Mouse (Mus musculus) embryonic facial prominence, embryonic 13.5 days (tissue): ENCODE measurements at regions not wholly inside any gene's neighbourhood (a gene's known extent, or its start where the extent isn't known, plus 50 kb on each side); places are given as distances from the start of the nearest gene placed in this dataset.

Experiments used
- ATAC-seq: fragments of 200-750 bp; cut with Nextera tagmentation; 2 replicates; pipeline ENCODE4 v1.8.0; 2017; ENCODE audit warnings: low read depth; ENCODE audit not compliant: insufficient number of reproducible peaks, insufficient read depth, low FRiP score, low TSS enrichment
- H3K27ac ChIP-seq: fragments of 300-500 bp; sonication (generic); 2 replicates; pipeline ENCODE4 v1.5.1; 2015; ENCODE audit warnings: moderate library complexity, mild to moderate bottlenecking, inconsistent platforms
- H3K27me3 ChIP-seq: fragments of 300-500 bp; sonication (generic); 2 replicates; pipeline ENCODE4 v1.6.1; 2015; ENCODE audit warnings: mild to moderate bottlenecking, inconsistent platforms
- H3K36me3 ChIP-seq: fragments of 300-500 bp; sonication (generic); 2 replicates; pipeline ENCODE4 v1.6.1; 2015; ENCODE audit warnings: mild to moderate bottlenecking, inconsistent platforms
- H3K4me1 ChIP-seq: fragments of 300-500 bp; sonication (generic); 2 replicates; pipeline ENCODE4 v1.6.1; 2015; ENCODE audit warnings: inconsistent platforms
- H3K4me2 ChIP-seq: fragments of 300-500 bp; sonication (generic); 2 replicates; pipeline ENCODE4 v1.6.1; 2015; ENCODE audit warnings: moderate library complexity, mild to moderate bottlenecking, inconsistent platforms
- H3K4me3 ChIP-seq: fragments of 300-500 bp; sonication (generic); 2 replicates; pipeline ENCODE4 v1.5.1; 2015; ENCODE audit warnings: mild to moderate bottlenecking, inconsistent platforms
- H3K9ac ChIP-seq: fragments of 300-500 bp; sonication (generic); 2 replicates; pipeline ENCODE4 v1.6.1; 2015; ENCODE audit warnings: mild to moderate bottlenecking, inconsistent platforms
- H3K9me3 ChIP-seq: fragments of 300-500 bp; sonication (generic); 2 replicates; pipeline ENCODE4 v1.6.1; 2016; ENCODE audit warnings: inconsistent platforms
- WGBS: fragments of 180-500 bp; shearing (Covaris S2); methylation state at CpG from one replicate; pipeline ENCODE4 v1.1.7; 2015; ENCODE audit warnings: mixed read lengths; 5-methylcytosine and 5-hydroxymethylcytosine counted together

DNA sequence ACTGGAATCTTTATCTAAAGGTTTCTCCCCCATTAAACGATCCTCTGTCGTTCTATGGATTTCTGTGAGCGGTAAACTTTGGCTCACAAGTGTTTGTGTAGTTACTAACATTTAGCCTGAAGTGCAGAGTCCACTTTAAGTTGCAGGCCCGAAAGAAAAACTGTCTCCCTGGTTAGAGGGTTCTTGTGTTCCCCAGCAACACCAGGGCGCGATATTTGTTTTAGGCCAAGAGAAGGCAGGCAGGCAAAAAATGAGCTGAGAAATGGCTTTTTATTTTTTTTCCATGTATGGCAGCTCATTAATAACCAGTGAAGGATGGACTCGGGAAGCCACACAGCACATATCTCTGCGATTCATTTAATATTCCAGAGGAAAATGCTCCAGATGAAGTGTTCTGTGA is 357.4 kb upstream of the Nfe2l3 start:
- H3K4me3 ChIP-seq, result no peak overlapping the region
- H3K27me3 ChIP-seq, result no peaks in the 10 kb centered on the region
- peaks cover 52% of the 10 kb centered on the region for H3K4me1 ChIP-seq
- no peaks in the 10 kb centered on the region for H3K9me3 ChIP-seq
- no peaks in the 10 kb centered on the region for H3K36me3 ChIP-seq
- peak overlapping the region; percentile 93 for H3K27ac ChIP-seq
- no peak overlapping the region for H3K9ac ChIP-seq
- no peak for ATAC-seq
- H3K4me2 ChIP-seq, result no peak overlapping the region
- 85% methylated on average over 8 of the region's 8 CpGs for WGBS

DNA sequence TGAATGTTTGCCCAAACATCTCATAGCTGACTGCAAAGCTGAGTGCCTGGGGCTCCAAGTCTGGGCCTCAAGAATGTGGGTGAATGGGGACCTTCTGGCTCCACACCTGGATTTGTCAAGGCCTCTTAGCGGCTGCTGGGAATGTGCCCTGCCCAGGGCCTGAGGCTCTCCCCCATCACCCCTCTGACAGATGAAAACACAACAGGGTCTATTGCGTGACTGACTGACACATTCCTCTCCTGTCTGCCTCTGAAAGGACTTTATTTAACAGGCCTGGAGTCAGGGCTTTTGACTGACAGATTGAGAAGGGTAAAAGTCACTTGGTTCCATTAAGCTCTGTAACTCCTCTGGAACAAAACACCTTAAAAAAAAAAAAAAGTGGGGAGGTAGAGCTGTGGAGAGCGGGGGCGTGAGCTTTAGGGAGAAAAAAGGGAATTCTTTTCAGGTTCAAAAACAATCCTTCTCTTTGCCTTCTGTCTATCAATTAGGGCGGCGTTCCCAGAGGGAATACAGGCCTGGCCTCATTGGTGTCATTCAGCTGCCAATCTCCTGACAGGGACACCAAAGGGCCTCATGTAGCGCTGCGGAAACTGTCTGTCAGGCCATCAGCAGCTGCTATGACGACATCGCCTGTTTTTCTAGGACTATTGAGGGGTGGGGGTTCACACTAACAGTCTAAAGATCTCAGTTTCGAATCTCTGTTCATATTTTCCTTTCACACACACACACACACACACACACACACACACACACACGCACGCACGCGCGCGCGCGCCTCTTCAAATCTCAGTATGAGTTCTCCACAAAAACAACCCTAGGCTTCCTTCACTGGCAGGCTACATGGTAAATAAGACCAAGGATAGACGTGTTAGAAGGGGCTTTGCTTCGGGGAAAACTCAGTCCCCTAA is 355.4 kb upstream of the Nfe2l3 start:
- peak; percentile 91 for ATAC-seq
- H3K4me3 ChIP-seq, result no peak overlapping the region

DNA sequence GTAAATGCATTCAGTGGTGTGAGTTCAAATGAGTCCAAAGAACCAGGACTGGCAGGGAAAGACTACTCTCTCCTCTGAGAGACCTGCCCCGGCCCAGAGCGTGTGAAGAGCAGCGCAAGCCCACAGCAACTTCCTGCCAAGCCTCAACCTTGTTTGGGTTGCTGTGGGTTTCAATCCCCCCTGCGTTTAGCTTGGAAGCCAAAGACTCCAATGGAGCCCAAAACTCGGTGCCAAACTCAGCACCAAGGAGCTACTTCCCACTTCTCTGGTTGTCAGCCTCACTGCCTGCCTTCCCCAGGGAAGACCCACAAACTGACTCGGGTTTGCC is 354.7 kb upstream of the Nfe2l3 start:
- ATAC-seq, result no peak
- 50% methylated on average over 6 of the region's 6 CpGs for WGBS
- no peak overlapping the region for H3K4me2 ChIP-seq

More for the DNA sequence above, 355.4 kb upstream of the Nfe2l3 start:
- Histone ChIP-seq H3K27me3 (no peaks in the 10 kb centered on the region), H3K27ac (peak overlapping the region; percentile 93), H3K4me1 (peaks cover 45% of the 10 kb centered on the region), H3K4me2 (no peak overlapping the region; the same call in 1 of the 2 replicates), H3K9ac (no peak overlapping the region), H3K9me3 (no peaks in the 10 kb centered on the region), H3K36me3 (no peaks in the 10 kb centered on the region)
- WGBS, result 41% methylated on average over 21 of the region's 21 CpGs

DNA sequence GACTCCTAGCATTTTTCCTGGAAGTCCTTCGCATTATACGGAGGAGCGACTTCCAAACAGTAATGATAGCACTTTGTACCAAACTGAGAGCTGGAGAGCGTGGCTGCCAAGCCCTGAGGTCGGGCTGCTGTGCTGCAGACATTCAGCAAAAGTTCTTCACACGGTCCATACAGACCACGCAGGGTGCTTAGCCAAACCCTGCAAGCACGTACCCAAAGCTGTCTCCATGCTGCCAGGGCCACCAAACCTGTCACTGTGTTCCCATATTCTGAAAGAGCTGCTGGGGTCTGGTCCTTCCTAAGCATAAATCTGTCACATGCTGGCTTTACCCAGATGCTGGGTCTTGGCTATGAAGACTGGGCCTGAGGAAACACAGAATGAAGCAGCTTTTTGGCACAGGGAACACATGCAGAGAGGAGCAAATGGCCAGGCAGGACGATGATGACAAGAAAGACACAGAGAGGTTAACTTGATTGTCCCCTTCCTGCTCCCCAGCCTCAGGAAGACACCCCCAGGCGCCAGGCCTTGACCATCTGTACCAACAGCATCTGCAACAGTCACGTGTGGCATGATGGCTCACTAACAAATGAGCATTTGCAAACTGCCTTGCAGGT is 354.0 kb upstream of the Nfe2l3 start:
- peak overlapping the region; percentile 93 for H3K27ac ChIP-seq
- no peak overlapping the region for H3K4me2 ChIP-seq
- WGBS, result 67% methylated on average over 11 of the region's 11 CpGs
- no peak overlapping the region for H3K4me3 ChIP-seq
- H3K36me3 ChIP-seq, result no peaks in the 10 kb centered on the region
- peaks cover 49% of the 10 kb centered on the region for H3K4me1 ChIP-seq
- no peak for ATAC-seq
- H3K9ac ChIP-seq, result no peak overlapping the region
- no peaks in the 10 kb centered on the region for H3K27me3 ChIP-seq
- no peaks in the 10 kb centered on the region for H3K9me3 ChIP-seq

More for the DNA sequence above, 354.7 kb upstream of the Nfe2l3 start:
- no peaks in the 10 kb centered on the region for H3K9me3 ChIP-seq
- no peak overlapping the region for H3K4me3 ChIP-seq
- H3K27ac ChIP-seq, result peak overlapping the region; percentile 93
- H3K27me3 ChIP-seq, result no peaks in the 10 kb centered on the region
- H3K4me1 ChIP-seq, result peaks cover 45% of the 10 kb centered on the region
- no peaks in the 10 kb centered on the region for H3K36me3 ChIP-seq
- no peak overlapping the region for H3K9ac ChIP-seq

DNA sequence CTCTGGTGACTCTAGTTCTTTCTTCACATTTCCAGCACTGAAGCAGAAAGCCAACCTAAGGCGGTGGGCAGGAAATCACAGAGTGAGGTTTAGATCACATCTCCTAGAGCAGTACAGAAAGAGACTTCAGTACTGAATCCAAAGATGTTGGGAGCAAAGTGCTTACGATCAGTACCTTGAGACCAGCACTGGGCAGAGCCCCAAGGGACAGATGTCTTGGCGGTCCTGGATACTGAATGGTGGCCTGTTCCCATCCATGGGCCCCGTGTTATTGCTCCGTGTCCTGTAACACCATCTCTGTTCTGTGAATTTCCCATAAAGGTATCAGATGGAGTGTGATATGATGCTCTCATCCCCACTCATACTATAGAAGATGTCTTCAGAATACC is 353.5 kb upstream of the Nfe2l3 start:
- ATAC-seq, result no peak
- no peak overlapping the region for H3K4me2 ChIP-seq
- H3K9ac ChIP-seq, result no peak overlapping the region
- H3K9me3 ChIP-seq, result no peaks in the 10 kb centered on the region
- peaks cover 49% of the 10 kb centered on the region for H3K4me1 ChIP-seq
- H3K27me3 ChIP-seq, result no peaks in the 10 kb centered on the region
- peak overlapping the region; percentile 93 for H3K27ac ChIP-seq
- whole genome bisulfite sequencing, result 87% methylated on average over 5 of the region's 5 CpGs
- no peaks in the 10 kb centered on the region for H3K36me3 ChIP-seq
- H3K4me3 ChIP-seq, result no peak overlapping the region

DNA sequence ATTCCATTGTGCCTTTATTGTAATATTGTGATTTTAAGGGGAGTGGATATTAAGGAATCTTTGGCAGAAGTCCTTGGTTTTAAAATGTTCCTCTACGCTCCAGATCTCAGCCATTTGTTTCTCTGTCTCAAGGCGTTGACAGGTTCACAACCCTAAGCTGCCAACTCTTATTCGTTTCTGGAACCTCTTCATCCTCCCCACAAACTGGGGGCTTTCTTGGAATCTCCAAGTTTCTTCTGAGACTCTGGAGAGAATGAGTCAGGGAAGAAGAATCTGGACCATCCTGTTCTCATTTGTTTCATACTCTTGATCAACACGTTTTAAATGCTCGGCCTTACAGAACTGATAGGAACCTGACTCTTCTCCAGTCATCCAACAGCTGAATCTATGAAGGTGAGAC is 351.4 kb upstream of the Nfe2l3 start:
- 79% methylated on average over 5 of the region's 5 CpGs for WGBS
- Histone ChIP-seq H3K27ac (no peak overlapping the region), H3K4me1 (peaks cover 56% of the 10 kb centered on the region), H3K27me3 (no peaks in the 10 kb centered on the region), H3K9me3 (no peaks in the 10 kb centered on the region), H3K4me2 (no peak overlapping the region), H3K9ac (no peak overlapping the region), H3K4me3 (no peak overlapping the region), H3K36me3 (no peaks in the 10 kb centered on the region)
- no peak for ATAC-seq

DNA sequence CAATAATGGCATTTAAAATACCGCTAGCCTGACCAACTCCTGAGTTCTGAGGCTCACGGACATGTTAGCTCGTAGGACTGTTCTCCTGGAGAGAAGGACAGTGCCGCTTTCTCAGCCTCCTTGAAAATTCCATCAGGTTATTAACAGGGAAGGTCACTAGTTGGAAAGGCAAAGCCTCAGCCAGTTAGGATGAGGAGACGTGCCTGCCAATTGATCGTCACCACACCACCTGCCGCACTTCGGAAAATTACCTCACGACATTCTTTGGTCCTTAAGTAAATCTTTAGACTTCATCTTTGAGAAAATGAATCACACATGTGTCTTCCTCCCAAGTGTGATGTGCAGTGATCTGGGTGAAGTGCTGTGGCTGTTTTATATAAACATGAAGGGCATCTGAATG is 347.8 kb upstream of the Nfe2l3 start:
- Histone ChIP-seq H3K27ac (peak overlapping the region; percentile 62), H3K9ac (no peak overlapping the region), H3K4me1 (peaks cover 31% of the 10 kb centered on the region), H3K4me3 (no peak overlapping the region), H3K9me3 (no peaks in the 10 kb centered on the region), H3K36me3 (no peaks in the 10 kb centered on the region), H3K4me2 (no peak overlapping the region), H3K27me3 (no peaks in the 10 kb centered on the region)
- ATAC-seq, result no peak
- WGBS, result 41% methylated on average over 9 of the region's 9 CpGs

DNA sequence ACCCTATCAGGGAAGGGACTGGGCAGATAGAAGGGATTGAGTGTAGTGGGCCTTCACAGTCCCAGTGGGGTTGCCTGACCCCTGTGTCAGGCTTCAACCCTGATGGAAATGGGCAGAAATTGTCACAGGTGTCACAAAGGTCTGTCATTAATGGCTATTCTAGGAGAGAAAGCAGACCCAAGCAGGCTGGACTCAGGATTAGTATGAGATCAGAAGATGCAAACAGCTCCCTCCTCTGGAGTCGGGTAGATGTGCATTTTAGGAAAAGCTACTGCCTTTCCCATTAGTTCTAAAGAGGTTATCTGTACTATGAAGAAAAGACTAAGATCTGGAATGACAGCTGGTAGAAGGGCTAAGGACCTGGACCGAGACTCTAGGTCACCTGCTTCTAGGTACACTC is 346.9 kb upstream of the Nfe2l3 start:
- H3K27ac ChIP-seq, result 0 out of 2 replicates have a peak overlapping the region, but pooled peaks have one; percentile 2
- no peak for ATAC-seq
- WGBS, result 46% methylated on average over 2 of the region's 2 CpGs

DNA sequence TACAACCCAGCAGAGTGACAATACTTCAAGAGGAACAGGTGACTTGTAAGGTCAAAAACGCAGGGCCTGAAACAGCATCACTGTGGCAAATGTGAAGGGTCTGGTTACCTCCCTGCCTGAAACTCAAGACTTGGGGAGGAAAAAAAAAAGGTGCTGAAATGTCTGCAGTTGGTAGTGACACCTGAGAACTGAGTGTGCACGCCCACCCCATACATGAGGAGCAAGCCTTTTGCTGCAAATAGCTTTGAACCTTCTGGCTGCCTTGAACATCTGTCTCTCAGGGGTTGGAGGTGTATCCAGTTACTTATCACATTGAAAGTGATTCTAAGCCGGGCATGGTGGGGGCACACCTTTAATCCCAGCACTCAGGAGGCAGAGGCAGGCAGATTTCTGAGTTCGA is 346.1 kb upstream of the Nfe2l3 start:
- ATAC-seq, result no peak
- WGBS, result 70% methylated on average over 4 of the region's 4 CpGs

More for the DNA sequence above, 346.9 kb upstream of the Nfe2l3 start:
- H3K36me3 ChIP-seq, result no peaks in the 10 kb centered on the region
- no peak overlapping the region for H3K9ac ChIP-seq
- H3K4me1 ChIP-seq, result peaks cover 31% of the 10 kb centered on the region
- no peak overlapping the region for H3K4me3 ChIP-seq
- no peaks in the 10 kb centered on the region for H3K27me3 ChIP-seq
- no peak overlapping the region for H3K4me2 ChIP-seq
- H3K9me3 ChIP-seq, result no peaks in the 10 kb centered on the region

DNA sequence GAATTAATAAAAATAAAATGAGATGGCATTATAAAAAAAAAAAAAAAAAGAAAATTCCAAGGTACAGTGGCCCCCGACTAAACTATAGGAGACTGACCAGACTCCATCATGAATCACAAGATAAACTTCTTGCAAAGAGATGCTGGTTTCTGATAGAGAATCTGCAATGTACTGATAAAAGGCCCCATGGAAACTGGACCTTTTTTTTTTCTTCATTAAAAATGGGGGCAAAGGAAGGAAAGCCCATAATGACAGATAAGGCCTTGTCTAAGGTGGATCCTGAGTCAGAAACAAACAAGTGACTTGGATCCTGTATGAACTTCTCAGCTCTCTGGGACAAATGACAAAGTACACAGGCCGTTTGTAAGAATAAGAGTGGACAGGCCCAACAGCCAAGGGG is 344.7 kb upstream of the Nfe2l3 start:
- 78% methylated on average over 2 of the region's 2 CpGs for WGBS
- ATAC-seq, result no peak
- Histone ChIP-seq H3K36me3 (no peaks in the 10 kb centered on the region), H3K4me3 (no peak overlapping the region), H3K9ac (no peak overlapping the region), H3K4me2 (no peak overlapping the region), H3K27me3 (no peaks in the 10 kb centered on the region), H3K4me1 (peaks cover 25% of the 10 kb centered on the region), H3K27ac (no peak overlapping the region), H3K9me3 (no peaks in the 10 kb centered on the region)

More for the DNA sequence above, 346.1 kb upstream of the Nfe2l3 start:
- no peaks in the 10 kb centered on the region for H3K9me3 ChIP-seq
- no peak overlapping the region for H3K4me2 ChIP-seq
- no peaks in the 10 kb centered on the region for H3K36me3 ChIP-seq
- no peak overlapping the region for H3K4me3 ChIP-seq
- H3K9ac ChIP-seq, result no peak overlapping the region
- H3K27me3 ChIP-seq, result no peaks in the 10 kb centered on the region
- peaks cover 25% of the 10 kb centered on the region for H3K4me1 ChIP-seq
- H3K27ac ChIP-seq, result no peak overlapping the region

DNA sequence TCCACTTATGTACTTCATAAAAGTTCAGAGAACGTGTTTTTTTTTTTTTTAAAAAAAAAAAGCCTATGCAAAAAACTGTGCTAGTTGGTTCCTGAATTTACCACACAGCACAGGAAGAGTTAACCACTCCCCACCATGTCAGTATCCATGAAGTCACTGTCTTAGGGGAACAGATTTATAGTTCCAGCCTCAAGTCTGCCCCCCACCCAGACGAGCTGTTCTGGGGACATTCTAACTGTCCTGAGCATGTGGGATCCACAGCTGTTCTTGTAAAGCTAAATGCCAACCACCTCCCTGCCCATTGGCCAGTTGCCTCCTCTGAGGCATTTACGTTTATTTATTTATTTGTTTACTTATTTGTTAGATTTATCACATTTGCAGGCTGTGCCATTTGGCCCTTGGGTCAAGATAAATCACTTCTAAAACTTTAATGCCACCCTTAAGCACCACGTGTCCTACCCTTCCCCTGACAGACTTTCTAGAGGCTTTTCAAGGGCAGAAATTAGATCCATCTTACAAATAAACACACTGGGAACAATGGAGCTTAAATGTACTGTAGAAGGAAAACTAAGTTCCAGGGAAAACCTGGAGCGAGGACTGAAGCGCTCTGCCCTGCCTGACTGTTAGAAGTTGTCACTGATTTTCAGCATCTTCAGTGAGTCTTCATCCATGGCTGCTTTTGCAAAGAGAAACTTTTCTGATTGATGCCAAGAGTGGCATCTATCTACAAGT is 343.7 kb upstream of the Nfe2l3 start:
- Histone ChIP-seq H3K27me3 (no peaks in the 10 kb centered on the region), H3K27ac (peak overlapping the region; percentile 52; the same call in 1 of the 2 replicates), H3K9ac (no peak overlapping the region), H3K36me3 (no peaks in the 10 kb centered on the region), H3K4me3 (no peak overlapping the region), H3K4me2 (no peak overlapping the region), H3K4me1 (peaks cover 22% of the 10 kb centered on the region), H3K9me3 (no peaks in the 10 kb centered on the region)
- WGBS, result 36% methylated on average over 6 of the region's 6 CpGs
- no peak for ATAC-seq
